Mouse (Mus musculus) ovary, postnatal 14 days (tissue): ENCODE data around the gene Cryzl2.
A peak's percentile ranks its signal among the peaks of the same experiment; 100 is the strongest.

ENCODE experiments used
- DNase-seq: peaks from one replicate; pipeline ENCODE4 v3.0.0; 2022; ENCODE audit warnings: low spot score

The Cryzl2 gene

GRCm38 (mm10) chr1:157476231-157476630 lies 17.9 kb downstream of the Cryzl2 start:
- no peak for DNase-seq

GRCm38 (mm10) chr1:157480090-157480489 lies 21.7 kb downstream of the Cryzl2 start:
- no peak for DNase-seq

- DNase-seq: no peak
Measured at GRCm38 (mm10) chr1:157480901-157481300, 22.5 kb downstream of the Cryzl2 start.

GRCm38 (mm10) chr1:157481666-157482065 lies 23.3 kb downstream of the Cryzl2 start:
- no peak for DNase-seq

- DNase-seq: no peak
Measured at GRCm38 (mm10) chr1:157484161-157484560, 25.8 kb downstream of the Cryzl2 start.

GRCm38 (mm10) chr1:157500657-157501056 lies 42.3 kb downstream of the Cryzl2 start:
- DNase-seq: no peak

- DNase-seq: no peak
Measured at GRCm38 (mm10) chr1:157501352-157501945, 43.1 kb downstream of the Cryzl2 start.

GRCm38 (mm10) chr1:157503071-157503470 lies 44.7 kb downstream of the Cryzl2 start:
- no peak for DNase-seq

- DNase-seq: peak; percentile 44
Measured at GRCm38 (mm10) chr1:157506522-157506921, 48.1 kb downstream of the Cryzl2 start, which contains the start of gene Sec16b. Sec16b (plus strand) TSS chr1:157506728.

- no peak for DNase-seq
Measured at GRCm38 (mm10) chr1:157506995-157507595, 48.7 kb downstream of the Cryzl2 start.

- peak; percentile 14 for DNase-seq
Measured at GRCm38 (mm10) chr1:157507814-157508213, 49.4 kb downstream of the Cryzl2 start.

GRCm38 (mm10) chr1:157512690-157513448 lies 54.5 kb downstream of the Cryzl2 start:
- no peak for DNase-seq

- DNase-seq: no peak
Measured at GRCm38 (mm10) chr1:157513559-157513958, 55.2 kb downstream of the Cryzl2 start.

- no peak for DNase-seq
Measured at GRCm38 (mm10) chr1:157514298-157514697, 55.9 kb downstream of the Cryzl2 start.

- DNase-seq: no peak
Measured at GRCm38 (mm10) chr1:157516838-157517808, 58.7 kb downstream of the Cryzl2 start.

- peak; percentile 18 for DNase-seq
Measured at GRCm38 (mm10) chr1:157518111-157518523, 59.7 kb downstream of the Cryzl2 start.

- DNase-seq: no peak
Measured at GRCm38 (mm10) chr1:157519396-157519795, 61.0 kb downstream of the Cryzl2 start.

- no peak for DNase-seq
Measured at GRCm38 (mm10) chr1:157522322-157522721, 63.9 kb downstream of the Cryzl2 start.

- no peak for DNase-seq
Measured at GRCm38 (mm10) chr1:157524775-157525174, 66.4 kb downstream of the Cryzl2 start.

- no peak for DNase-seq
Measured at GRCm38 (mm10) chr1:157525692-157526354, 67.4 kb downstream of the Cryzl2 start.

- no peak for DNase-seq
Measured at GRCm38 (mm10) chr1:157526625-157527024, 68.2 kb downstream of the Cryzl2 start.
